Mouse (Mus musculus) lung, embryonic 14.5 days (tissue): ENCODE results near the gene Ube3c. TPM values are rescaled to one million over a fixed set of nuclear protein-coding genes. Genes with fewer than 3 reads are reported as not detected.

Experiments used
- ATAC-seq: fragments of 200-750 bp; cut with Nextera tagmentation; 2 replicates; pipeline ENCODE4 v1.8.0; 2017; ENCODE audit warnings: mild to moderate bottlenecking, moderate TSS enrichment, moderate library complexity; ENCODE audit not compliant: insufficient read depth
- DNase-seq: peaks from one replicate; pipeline ENCODE4 v3.0.0-alpha.2; 2015
- H3K27ac ChIP-seq: fragments of 300-500 bp; sonication (generic); 2 replicates; pipeline ENCODE4 v1.5.1; 2014; ENCODE audit warnings: low read depth, mild to moderate bottlenecking, moderate library complexity
- H3K27me3 ChIP-seq: fragments of 300-500 bp; sonication (generic); 2 replicates; pipeline ENCODE4 v1.6.1; 2014; ENCODE audit warnings: low read length, control low read depth; ENCODE audit not compliant: insufficient read depth
- H3K36me3 ChIP-seq: fragments of 300-500 bp; sonication (generic); 2 replicates; pipeline ENCODE4 v1.6.1; 2014; ENCODE audit warnings: control low read depth; ENCODE audit not compliant: insufficient read depth
- H3K4me1 ChIP-seq: fragments of 300-500 bp; sonication (generic); 2 replicates; pipeline ENCODE4 v1.6.1; 2014; ENCODE audit warnings: antibody characterized with exemption, control low read depth; ENCODE audit not compliant: insufficient read depth
- H3K4me2 ChIP-seq: fragments of 300-500 bp; sonication (generic); 2 replicates; pipeline ENCODE4 v1.6.1; 2014; ENCODE audit warnings: mild to moderate bottlenecking
- H3K4me3 ChIP-seq: fragments of 300-500 bp; sonication (generic); 2 replicates; pipeline ENCODE4 v1.5.1; 2014; ENCODE audit warnings: low read depth, low read length
- H3K9ac ChIP-seq: fragments of 300-500 bp; sonication (generic); 2 replicates; pipeline ENCODE4 v1.6.1; 2014
- H3K9me3 ChIP-seq: fragments of 300-500 bp; sonication (generic); 2 replicates; pipeline ENCODE4 v1.6.1; 2016; ENCODE audit warnings: low read depth, low read length, control low read depth
- CTCF ChIP-seq: IDR thresholded peaks from 2 replicates; pipeline ENCODE4 v1.5.1; 2016; ENCODE audit warnings: antibody characterized with exemption, low read depth
- WGBS: fragments of 180-500 bp; shearing (Covaris S2); extraction: QIAGEN DNeasy Blood & Tissue Kit; methylation state at CpG from one replicate; pipeline ENCODE4 v1.1.7; 2014; 5-methylcytosine and 5-hydroxymethylcytosine counted together
- polyA plus RNA-seq: library from polyadenylated mRNA; unstranded; fragments of >200 nt; fragmentation: Nextera tagmentation; extraction: Ambion mirVana; gene quantifications from 2 replicates; pipeline ENCODE4 v1.2.1, GENCODE M21; 2014

Gene Ube3c
- polyA plus RNA-seq, 1 experiment from 2014 or later = 44.2 TPM

DNA sequence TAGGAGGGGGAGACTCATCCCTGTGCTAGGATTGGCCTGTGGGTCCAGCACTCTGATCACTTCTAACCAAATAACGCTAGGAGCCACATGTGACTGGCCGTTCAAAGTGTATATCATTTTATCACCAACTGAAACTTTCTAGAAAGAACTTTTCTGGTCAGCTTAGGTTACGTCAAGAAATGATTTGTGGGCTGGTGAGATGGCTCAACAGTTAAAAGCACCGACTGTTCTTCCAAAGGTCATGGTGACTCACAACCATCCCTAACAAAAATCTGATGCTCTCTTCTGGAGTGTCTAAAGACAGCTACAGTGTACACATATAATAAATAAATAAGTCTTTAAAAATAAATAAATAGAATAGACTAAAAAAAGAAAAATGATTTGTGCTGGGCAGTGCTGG, 103.5 kb downstream of the Ube3c start:
- Histone ChIP-seq H3K27me3 (no peaks in the 10 kb centered on the region), H3K4me1 (no peaks in the 10 kb centered on the region), H3K27ac (no peak overlapping the region), H3K4me2 (no peak overlapping the region), H3K9ac (no peak overlapping the region), H3K9me3 (no peaks in the 10 kb centered on the region), H3K36me3 (peaks cover 64% of the 10 kb centered on the region), H3K4me3 (no peak overlapping the region)
- DNase-seq = no peak
- no peak for ATAC-seq
- 86% methylated on average over 4 of the region's 4 CpGs for WGBS
- no peak for TF ChIP-seq CTCF

DNA sequence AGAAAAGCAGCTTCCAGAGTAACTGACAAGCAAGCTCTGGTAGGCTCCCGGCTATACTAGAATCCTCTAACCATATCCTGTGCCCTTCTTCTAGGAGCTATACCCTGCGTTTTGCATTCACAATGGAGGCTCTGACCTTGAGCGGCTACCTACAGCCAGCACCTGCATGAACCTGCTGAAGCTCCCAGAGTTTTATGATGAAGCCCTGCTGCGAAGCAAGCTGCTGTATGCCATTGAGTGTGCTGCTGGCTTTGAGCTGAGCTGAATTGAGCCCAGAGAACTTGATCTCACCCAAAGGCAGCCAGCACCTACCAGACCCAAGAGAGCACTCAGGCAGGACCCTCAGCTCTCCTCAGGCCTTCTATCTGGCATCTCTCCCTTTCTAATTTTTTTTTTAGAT, 105.3 kb downstream of the Ube3c start:
- Histone ChIP-seq H3K9me3 (no peaks in the 10 kb centered on the region), H3K4me1 (no peaks in the 10 kb centered on the region), H3K27ac (no peak overlapping the region), H3K4me2 (no peak overlapping the region), H3K4me3 (no peak overlapping the region), H3K9ac (no peak overlapping the region), H3K27me3 (no peaks in the 10 kb centered on the region), H3K36me3 (peaks cover 52% of the 10 kb centered on the region)
- no peak for TF ChIP-seq CTCF
- DNase-seq (no peak), ATAC-seq (no peak)
- WGBS = 95% methylated on average over 4 of the region's 4 CpGs

DNA sequence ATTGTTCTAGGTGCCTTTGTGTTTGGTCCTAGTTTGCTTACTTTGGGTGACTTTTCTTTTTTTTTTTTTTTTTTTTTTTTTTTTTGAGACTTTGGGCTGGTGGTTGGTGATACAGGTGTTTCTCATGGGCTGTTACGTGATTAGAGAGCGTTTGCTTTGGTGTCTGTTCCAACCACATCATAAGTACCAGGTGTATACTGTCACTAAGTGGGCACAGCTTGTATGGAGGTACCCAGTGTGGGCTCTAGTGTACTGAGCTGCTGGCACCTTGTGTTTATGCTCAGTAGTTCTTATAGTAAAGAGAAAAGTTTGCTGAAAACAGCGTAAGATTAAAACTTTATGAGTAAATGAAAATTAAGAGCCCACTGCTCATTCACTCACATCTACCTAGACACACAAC, 107.4 kb downstream of the Ube3c start:
- WGBS = 92% methylated on average over 3 of the region's 3 CpGs
- no peak for ATAC-seq

DNA sequence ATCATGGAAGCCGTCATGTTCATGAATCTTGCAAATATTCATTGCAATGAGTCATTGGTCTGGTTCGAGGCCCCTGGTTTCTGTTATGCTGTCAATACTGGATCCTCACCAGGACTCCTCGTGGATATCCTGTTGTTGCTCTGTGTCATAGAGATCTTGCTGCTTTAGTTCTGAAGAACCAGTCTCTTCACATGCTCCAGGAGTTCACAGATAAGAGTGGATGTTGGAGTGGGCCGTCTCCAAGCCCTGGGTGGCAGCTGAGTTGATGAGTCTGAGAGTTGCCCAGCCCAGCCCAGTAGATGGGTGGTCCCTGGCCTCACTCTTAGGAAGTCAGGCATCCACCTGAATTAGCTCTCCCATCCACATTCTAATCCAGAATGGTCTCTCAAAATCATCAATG, 116.0 kb downstream of the Ube3c start:
- WGBS = 65% methylated on average over 4 of the region's 4 CpGs
- no peak overlapping the region for H3K9ac ChIP-seq
- no peak for TF ChIP-seq CTCF
- DNase-seq (no peak), ATAC-seq (no peak)
- no peaks in the 10 kb centered on the region for H3K4me1 ChIP-seq
- H3K4me3 ChIP-seq = no peak overlapping the region
- no peaks in the 10 kb centered on the region for H3K36me3 ChIP-seq
- no peak overlapping the region for H3K4me2 ChIP-seq
- H3K27me3 ChIP-seq = no peaks in the 10 kb centered on the region
- no peak overlapping the region for H3K27ac ChIP-seq
- H3K9me3 ChIP-seq = no peaks in the 10 kb centered on the region

More for the DNA sequence above, 107.4 kb downstream of the Ube3c start:
- no peaks in the 10 kb centered on the region for H3K9me3 ChIP-seq
- no peak overlapping the region for H3K9ac ChIP-seq
- no peak overlapping the region for H3K27ac ChIP-seq
- no peak for DNase-seq
- no peak overlapping the region for H3K4me3 ChIP-seq
- TF ChIP-seq CTCF = no peak
- H3K4me2 ChIP-seq = no peak overlapping the region
- no peaks in the 10 kb centered on the region for H3K27me3 ChIP-seq
- H3K36me3 ChIP-seq = peaks cover 38% of the 10 kb centered on the region
- H3K4me1 ChIP-seq = no peaks in the 10 kb centered on the region

DNA sequence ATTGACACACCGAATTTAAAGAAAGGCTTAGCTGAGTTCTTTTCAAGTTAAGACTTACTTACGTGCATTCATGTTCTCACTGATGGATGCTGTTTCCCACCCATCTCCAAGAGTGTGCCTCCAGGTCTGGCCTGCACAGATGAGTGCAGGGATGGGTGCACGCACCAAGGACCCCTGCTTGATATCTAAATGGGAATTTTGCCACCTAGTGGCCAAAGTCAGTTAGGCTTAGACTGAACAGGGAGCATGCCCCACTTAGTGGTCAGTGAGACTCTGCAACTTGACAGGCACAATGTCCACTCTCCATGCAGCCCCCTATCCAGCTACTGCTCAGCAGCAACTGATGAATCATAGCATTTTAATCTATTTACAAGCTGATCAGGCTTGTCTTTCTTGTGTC, 118.6 kb downstream of the Ube3c start:
- no peaks in the 10 kb centered on the region for H3K27me3 ChIP-seq
- no peak overlapping the region for H3K9ac ChIP-seq
- H3K4me3 ChIP-seq = no peak overlapping the region
- H3K27ac ChIP-seq = no peak overlapping the region
- H3K4me2 ChIP-seq = no peak overlapping the region
- TF ChIP-seq CTCF = peak; percentile 82
- no peaks in the 10 kb centered on the region for H3K4me1 ChIP-seq
- H3K9me3 ChIP-seq = no peaks in the 10 kb centered on the region
- no peaks in the 10 kb centered on the region for H3K36me3 ChIP-seq
- WGBS = 52% methylated on average over 3 of the region's 3 CpGs
- DNase-seq = peak; percentile 78
- ATAC-seq = 0 out of 2 replicates have a peak, but pooled peaks have one; percentile 63

DNA sequence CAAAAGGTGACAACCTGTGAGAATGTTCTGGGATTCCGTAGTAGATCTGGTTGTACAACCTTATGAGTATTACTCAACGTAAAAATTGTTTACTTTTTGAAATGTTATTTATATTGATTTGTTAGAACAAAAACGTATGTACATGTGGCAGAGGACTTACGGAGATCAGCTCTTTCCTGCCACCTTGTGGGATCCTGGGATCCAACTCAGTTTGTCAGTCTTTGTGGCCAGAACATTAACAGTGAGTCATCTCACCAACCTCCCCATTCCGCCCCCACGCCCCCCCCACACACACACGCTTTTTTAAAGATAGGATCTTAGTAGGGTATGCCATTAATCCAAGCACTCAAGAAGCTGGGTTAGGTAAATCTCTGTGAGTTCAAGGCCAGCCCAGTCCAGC, 119.3 kb downstream of the Ube3c start:
- no peaks in the 10 kb centered on the region for H3K4me1 ChIP-seq
- H3K9me3 ChIP-seq = no peaks in the 10 kb centered on the region
- H3K4me2 ChIP-seq = no peak overlapping the region
- WGBS = 49% methylated on average over 7 of the region's 7 CpGs
- no peaks in the 10 kb centered on the region for H3K27me3 ChIP-seq
- DNase-seq (peak; percentile 14), ATAC-seq (no peak)
- TF ChIP-seq CTCF = 0 out of 2 replicates have a peak, but pooled peaks have one; percentile 4
- no peak overlapping the region for H3K4me3 ChIP-seq
- no peak overlapping the region for H3K9ac ChIP-seq
- no peaks in the 10 kb centered on the region for H3K36me3 ChIP-seq
- no peak overlapping the region for H3K27ac ChIP-seq

DNA sequence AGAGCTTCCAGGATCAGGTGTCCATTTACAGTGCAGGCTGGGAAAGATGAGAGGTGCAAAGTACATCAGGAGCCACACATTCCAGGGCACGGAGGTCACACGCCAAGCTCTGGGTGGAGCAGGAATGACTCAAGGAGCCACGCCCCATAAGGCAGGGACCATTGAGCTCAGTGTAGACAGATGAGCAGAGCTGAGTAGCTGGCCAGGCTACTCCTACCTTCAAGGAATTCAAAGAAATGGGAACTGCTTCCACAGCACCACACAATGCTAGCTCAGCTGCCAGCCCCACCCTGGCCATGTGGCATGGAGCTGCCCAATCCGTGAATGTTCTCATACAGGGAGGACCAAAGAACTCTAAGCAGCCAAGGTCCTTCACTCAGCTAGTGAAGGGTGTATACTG, 129.5 kb downstream of the Ube3c start:
- H3K9me3 ChIP-seq = no peaks in the 10 kb centered on the region
- 78% methylated on average over 4 of the region's 4 CpGs for WGBS
- H3K4me2 ChIP-seq = no peak overlapping the region
- no peak overlapping the region for H3K27ac ChIP-seq
- no peak overlapping the region for H3K9ac ChIP-seq
- H3K36me3 ChIP-seq = no peaks in the 10 kb centered on the region
- ATAC-seq = no peak
- no peaks in the 10 kb centered on the region for H3K4me1 ChIP-seq
- TF ChIP-seq CTCF = no peak
- no peak for DNase-seq
- H3K4me3 ChIP-seq = no peak overlapping the region
- no peaks in the 10 kb centered on the region for H3K27me3 ChIP-seq
